Mouse (Mus musculus) limb, embryonic 15.5 days (tissue): Measurements from ENCODE around the gene Chn2. TPM values are rescaled to one million over a fixed set of nuclear protein-coding genes. Genes with fewer than 3 reads are reported as not detected.

Experiments used
- ATAC-seq: fragments of 200-750 bp; cut with Nextera tagmentation; 2 replicates; pipeline ENCODE4 v1.8.0; 2017; ENCODE audit warnings: low read depth, moderate TSS enrichment; ENCODE audit not compliant: insufficient number of reproducible peaks, low FRiP score, low TSS enrichment
- H3K27ac ChIP-seq: fragments of 300-500 bp; sonication (generic); 2 replicates; pipeline ENCODE4 v1.5.1; 2015; ENCODE audit warnings: moderate library complexity, mild to moderate bottlenecking, inconsistent platforms
- H3K27me3 ChIP-seq: fragments of 300-500 bp; sonication (generic); 2 replicates; pipeline ENCODE4 v1.6.1; 2015; ENCODE audit warnings: inconsistent platforms
- H3K36me3 ChIP-seq: fragments of 300-500 bp; sonication (generic); 2 replicates; pipeline ENCODE4 v1.6.1; 2015; ENCODE audit warnings: inconsistent platforms
- H3K4me1 ChIP-seq: fragments of 300-500 bp; sonication (generic); 2 replicates; pipeline ENCODE4 v1.6.1; 2015; ENCODE audit warnings: inconsistent platforms
- H3K4me2 ChIP-seq: fragments of 300-500 bp; sonication (generic); 2 replicates; pipeline ENCODE4 v1.6.1; 2015; ENCODE audit warnings: mild to moderate bottlenecking, inconsistent platforms
- H3K4me3 ChIP-seq: fragments of 300-500 bp; sonication (generic); 2 replicates; pipeline ENCODE4 v1.5.1; 2015; ENCODE audit warnings: mild to moderate bottlenecking, inconsistent platforms
- H3K9ac ChIP-seq: fragments of 300-500 bp; sonication (generic); 2 replicates; pipeline ENCODE4 v1.6.1; 2015; ENCODE audit warnings: inconsistent platforms
- H3K9me3 ChIP-seq: fragments of 300-500 bp; sonication (generic); 2 replicates; pipeline ENCODE4 v1.6.1; 2016; ENCODE audit warnings: inconsistent platforms
- WGBS: fragments of 180-500 bp; shearing (Covaris S2); methylation state at CpG from one replicate; pipeline ENCODE4 v1.1.7; 2015; 5-methylcytosine and 5-hydroxymethylcytosine counted together
- polyA plus RNA-seq: library from polyadenylated mRNA; unstranded; fragments of >200 nt; fragmentation: Nextera tagmentation; extraction: Ambion mirVana; gene quantifications from 2 replicates; pipeline ENCODE4 v1.2.1, GENCODE M21; 2015

Gene Chn2
- polyA plus RNA-seq, 1 experiment from 2014 or later = 10.9 TPM

GRCm38 (mm10) chr6:54082576-54082975 is 43.2 kb downstream of the Chn2 start:
- Histone ChIP-seq H3K36me3 (no peaks in the 10 kb centered on the region), H3K4me3 (no peak overlapping the region), H3K9ac (no peak overlapping the region), H3K27ac (no peak overlapping the region), H3K4me2 (no peak overlapping the region), H3K27me3 (no peaks in the 10 kb centered on the region), H3K9me3 (no peaks in the 10 kb centered on the region), H3K4me1 (no peaks in the 10 kb centered on the region)
- WGBS = 75% methylated on average over 2 of the region's 2 CpGs
- ATAC-seq = no peak

- no peak overlapping the region for H3K9ac ChIP-seq
- H3K27ac ChIP-seq = no peak overlapping the region
- no peaks in the 10 kb centered on the region for H3K9me3 ChIP-seq
- H3K36me3 ChIP-seq = no peaks in the 10 kb centered on the region
- WGBS = 68% methylated on average over 6 of the region's 6 CpGs
- H3K4me3 ChIP-seq = no peak overlapping the region
- no peaks in the 10 kb centered on the region for H3K4me1 ChIP-seq
- ATAC-seq = no peak
- no peaks in the 10 kb centered on the region for H3K27me3 ChIP-seq
- no peak overlapping the region for H3K4me2 ChIP-seq
Observed at GRCm38 (mm10) chr6:54084046-54084445, 44.7 kb downstream of the Chn2 start.

- Histone ChIP-seq H3K36me3 (no peaks in the 10 kb centered on the region), H3K27ac (no peak overlapping the region), H3K4me1 (no peaks in the 10 kb centered on the region), H3K4me2 (no peak overlapping the region), H3K9ac (no peak overlapping the region), H3K9me3 (no peaks in the 10 kb centered on the region), H3K27me3 (no peaks in the 10 kb centered on the region), H3K4me3 (no peak overlapping the region)
- ATAC-seq = no peak
- 76% methylated on average over 9 of the region's 9 CpGs for whole genome bisulfite sequencing
Observed at GRCm38 (mm10) chr6:54085009-54085408, 45.7 kb downstream of the Chn2 start.

GRCm38 (mm10) chr6:54088168-54088567 is 48.8 kb downstream of the Chn2 start:
- H3K27me3 ChIP-seq = no peaks in the 10 kb centered on the region
- no peak for ATAC-seq
- no peak overlapping the region for H3K27ac ChIP-seq
- H3K9me3 ChIP-seq = no peaks in the 10 kb centered on the region
- H3K36me3 ChIP-seq = no peaks in the 10 kb centered on the region
- H3K4me1 ChIP-seq = no peaks in the 10 kb centered on the region
- no peak overlapping the region for H3K4me2 ChIP-seq
- no peak overlapping the region for H3K4me3 ChIP-seq
- no peak overlapping the region for H3K9ac ChIP-seq
- WGBS = 85% methylated on average over 4 of the region's 4 CpGs

GRCm38 (mm10) chr6:54090822-54091221 is 51.5 kb downstream of the Chn2 start:
- WGBS = 65% methylated on average over 3 of the region's 3 CpGs
- no peaks in the 10 kb centered on the region for H3K27me3 ChIP-seq
- no peak for ATAC-seq
- no peaks in the 10 kb centered on the region for H3K9me3 ChIP-seq
- no peak overlapping the region for H3K4me2 ChIP-seq
- H3K9ac ChIP-seq = no peak overlapping the region
- H3K4me1 ChIP-seq = no peaks in the 10 kb centered on the region
- no peak overlapping the region for H3K4me3 ChIP-seq
- no peaks in the 10 kb centered on the region for H3K36me3 ChIP-seq
- H3K27ac ChIP-seq = no peak overlapping the region

- ATAC-seq = no peak
- 53% methylated on average over 3 of the region's 3 CpGs for WGBS
Observed at GRCm38 (mm10) chr6:54092920-54093319, 53.6 kb downstream of the Chn2 start.

GRCm38 (mm10) chr6:54096147-54096761 is 56.9 kb downstream of the Chn2 start:
- Histone ChIP-seq H3K9me3 (no peaks in the 10 kb centered on the region), H3K27me3 (no peaks in the 10 kb centered on the region), H3K9ac (no peak overlapping the region), H3K4me2 (no peak overlapping the region), H3K36me3 (no peaks in the 10 kb centered on the region), H3K27ac (no peak overlapping the region), H3K4me3 (no peak overlapping the region), H3K4me1 (no peaks in the 10 kb centered on the region)
- ATAC-seq = no peak
- 42% methylated on average over 6 of the region's 6 CpGs for WGBS

More at GRCm38 (mm10) chr6:54092920-54093319, 53.6 kb downstream of the Chn2 start:
- Histone ChIP-seq H3K27ac (no peak overlapping the region), H3K9me3 (no peaks in the 10 kb centered on the region), H3K27me3 (no peaks in the 10 kb centered on the region), H3K4me2 (no peak overlapping the region), H3K36me3 (no peaks in the 10 kb centered on the region), H3K4me3 (no peak overlapping the region), H3K9ac (no peak overlapping the region), H3K4me1 (no peaks in the 10 kb centered on the region)

GRCm38 (mm10) chr6:54096836-54097235 is 57.5 kb downstream of the Chn2 start:
- Histone ChIP-seq H3K4me1 (no peaks in the 10 kb centered on the region), H3K4me2 (no peak overlapping the region), H3K36me3 (no peaks in the 10 kb centered on the region), H3K9me3 (no peaks in the 10 kb centered on the region), H3K9ac (no peak overlapping the region), H3K4me3 (no peak overlapping the region), H3K27ac (no peak overlapping the region), H3K27me3 (no peaks in the 10 kb centered on the region)
- WGBS = 33% methylated on average over 7 of the region's 7 CpGs
- ATAC-seq = no peak

GRCm38 (mm10) chr6:54098339-54098738 is 59.0 kb downstream of the Chn2 start:
- H3K27me3 ChIP-seq = no peaks in the 10 kb centered on the region
- no peak for ATAC-seq
- H3K4me3 ChIP-seq = no peak overlapping the region
- 89% methylated on average over 6 of the region's 6 CpGs for WGBS
- no peak overlapping the region for H3K9ac ChIP-seq
- no peak overlapping the region for H3K4me2 ChIP-seq
- H3K9me3 ChIP-seq = no peaks in the 10 kb centered on the region
- no peak overlapping the region for H3K27ac ChIP-seq
- no peaks in the 10 kb centered on the region for H3K36me3 ChIP-seq
- H3K4me1 ChIP-seq = 0 out of 2 replicates have a peak, but pooled peaks cover 2% of the 10 kb centered on the region

GRCm38 (mm10) chr6:54099659-54100058 is 60.3 kb downstream of the Chn2 start:
- no peak overlapping the region for H3K27ac ChIP-seq
- H3K27me3 ChIP-seq = no peaks in the 10 kb centered on the region
- no peak overlapping the region for H3K9ac ChIP-seq
- H3K36me3 ChIP-seq = no peaks in the 10 kb centered on the region
- no peak overlapping the region for H3K4me3 ChIP-seq
- H3K9me3 ChIP-seq = no peaks in the 10 kb centered on the region
- no peak overlapping the region for H3K4me2 ChIP-seq
- 34% methylated on average over 6 of the region's 6 CpGs for WGBS
- 0 out of 2 replicates have a peak, but pooled peaks cover 3% of the 10 kb centered on the region for H3K4me1 ChIP-seq
- ATAC-seq = no peak

- Histone ChIP-seq H3K27ac (no peak overlapping the region), H3K9ac (no peak overlapping the region), H3K4me2 (no peak overlapping the region), H3K4me1 (peaks cover 3% of the 10 kb centered on the region; the same call in 1 of the 2 replicates), H3K27me3 (no peaks in the 10 kb centered on the region), H3K9me3 (no peaks in the 10 kb centered on the region), H3K36me3 (no peaks in the 10 kb centered on the region), H3K4me3 (no peak overlapping the region)
- ATAC-seq = no peak
- WGBS = 70% methylated on average over 4 of the region's 4 CpGs
Observed at GRCm38 (mm10) chr6:54102210-54102609, 62.9 kb downstream of the Chn2 start.

- Histone ChIP-seq H3K9ac (no peak overlapping the region), H3K27me3 (no peaks in the 10 kb centered on the region), H3K4me1 (peaks cover 3% of the 10 kb centered on the region; the same call in 1 of the 2 replicates), H3K9me3 (no peaks in the 10 kb centered on the region), H3K4me3 (no peak overlapping the region), H3K27ac (no peak overlapping the region), H3K4me2 (no peak overlapping the region), H3K36me3 (no peaks in the 10 kb centered on the region)
- WGBS = 78% methylated on average over 9 of the region's 9 CpGs
- no peak for ATAC-seq
Observed at GRCm38 (mm10) chr6:54103276-54103975, 64.1 kb downstream of the Chn2 start.
